Mouse (Mus musculus): ENCODE data around the gene Acap2. TPM values are rescaled to one million over a fixed set of nuclear protein-coding genes. Genes with fewer than 3 reads are reported as not detected.

Gene Acap2
- polyA plus RNA-seq, 1 experiment = 6.2 TPM

DNA sequence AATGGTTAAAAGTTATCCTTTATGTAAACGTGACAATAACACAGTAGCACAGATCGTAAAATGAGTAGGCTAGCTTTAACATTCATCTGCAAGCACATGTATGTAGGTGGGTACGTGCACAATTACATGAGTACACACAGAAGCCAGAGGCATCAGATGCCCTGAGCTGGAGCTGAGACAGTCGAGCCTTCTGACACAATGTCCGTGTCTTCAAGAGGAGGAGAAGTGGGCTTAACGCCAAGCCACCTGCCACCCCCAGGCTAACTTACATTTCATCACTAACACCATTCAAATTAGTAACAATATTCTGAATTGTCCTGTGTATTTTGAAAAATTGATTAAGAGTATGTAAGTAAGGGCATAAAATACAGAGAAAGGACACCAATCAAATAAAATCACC is 40.6 kb downstream of the Acap2 start:
- H3ac ChIP-seq (ENCODE audit: control insufficient read depth, insufficient read length, low read depth) = no peak overlapping the region
- H3K79me2 ChIP-seq (ENCODE audit: control insufficient read depth, insufficient read depth) = peaks cover 41% of the 10 kb centered on the region
- H3K79me3 ChIP-seq (ENCODE audit: low read depth) = peaks cover 25% of the 10 kb centered on the region
- no peak for TF ChIP-seq MYOG (IDR thresholded peaks at IDR 0.05; ENCODE audit: control insufficient read depth, extremely low read depth, insufficient read length)
- TF ChIP-seq CEBPB (IDR thresholded peaks at IDR 0.05; ENCODE audit: low read depth) = no peak
- TF ChIP-seq MAX (IDR thresholded peaks at IDR 0.05) = no peak
- TF ChIP-seq FOSL1 (IDR thresholded peaks at IDR 0.05; ENCODE audit: insufficient read depth, low read length, poor library complexity, severe bottlenecking) = no peak
- TF ChIP-seq MYOD1 (IDR thresholded peaks at IDR 0.05; ENCODE audit: control insufficient read depth, insufficient read length, low read depth) = no peak
- no peak for TF ChIP-seq CTCF (IDR thresholded peaks at IDR 0.05; ENCODE audit: control insufficient read depth, insufficient read depth, insufficient read length)
- no peak for TF ChIP-seq USF1 (IDR thresholded peaks at IDR 0.05; ENCODE audit: low read depth)
- no peak overlapping the region for H3K4me3 ChIP-seq (ENCODE audit: insufficient read depth, poor library complexity, severe bottlenecking)
- no peaks in the 10 kb centered on the region for H3K27me3 ChIP-seq (ENCODE audit: control insufficient read depth, insufficient read depth, insufficient read length)
- H3K36me3 ChIP-seq (ENCODE audit: control insufficient read depth, insufficient read depth) = no peaks in the 10 kb centered on the region

DNA sequence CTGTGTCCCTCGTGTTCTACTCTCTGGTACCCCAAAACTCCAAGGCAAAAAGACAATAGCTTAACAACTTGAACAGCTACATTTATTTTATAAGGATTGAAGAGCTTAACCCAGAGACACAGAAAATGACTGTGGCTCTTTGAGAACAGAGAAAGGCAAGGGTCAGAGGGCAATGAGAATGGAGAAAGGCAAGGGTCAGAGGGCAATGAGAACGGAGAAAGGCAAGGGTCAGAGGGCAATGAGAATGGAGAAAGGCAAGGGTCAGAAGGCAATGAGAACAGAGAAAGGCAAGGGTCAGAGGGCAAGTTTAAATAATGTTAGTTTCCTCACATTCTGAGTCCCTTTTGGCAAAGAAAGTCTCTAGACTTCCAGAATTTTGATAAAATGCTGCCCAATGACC is 41.6 kb downstream of the Acap2 start:
- peaks cover 31% of the 10 kb centered on the region for H3K79me2 ChIP-seq (ENCODE audit: control insufficient read depth, insufficient read depth)
- TF ChIP-seq CEBPB (IDR thresholded peaks at IDR 0.05; ENCODE audit: low read depth) = no peak
- TF ChIP-seq MYOD1 (IDR thresholded peaks at IDR 0.05; ENCODE audit: control insufficient read depth, insufficient read length, low read depth) = no peak
- TF ChIP-seq MAX (IDR thresholded peaks at IDR 0.05) = no peak
- TF ChIP-seq MYOG (IDR thresholded peaks at IDR 0.05; ENCODE audit: control insufficient read depth, extremely low read depth, insufficient read length) = no peak
- no peak for TF ChIP-seq CTCF (IDR thresholded peaks at IDR 0.05; ENCODE audit: control insufficient read depth, insufficient read depth, insufficient read length)
- TF ChIP-seq FOSL1 (IDR thresholded peaks at IDR 0.05; ENCODE audit: insufficient read depth, low read length, poor library complexity, severe bottlenecking) = no peak
- no peak for TF ChIP-seq USF1 (IDR thresholded peaks at IDR 0.05; ENCODE audit: low read depth)
- peaks cover 20% of the 10 kb centered on the region for H3K79me3 ChIP-seq (ENCODE audit: low read depth)
- H3K27me3 ChIP-seq (ENCODE audit: control insufficient read depth, insufficient read depth, insufficient read length) = no peaks in the 10 kb centered on the region
- no peak overlapping the region for H3ac ChIP-seq (ENCODE audit: control insufficient read depth, insufficient read length, low read depth)
- no peak overlapping the region for H3K4me3 ChIP-seq (ENCODE audit: insufficient read depth, poor library complexity, severe bottlenecking)
- no peaks in the 10 kb centered on the region for H3K36me3 ChIP-seq (ENCODE audit: control insufficient read depth, insufficient read depth)

DNA sequence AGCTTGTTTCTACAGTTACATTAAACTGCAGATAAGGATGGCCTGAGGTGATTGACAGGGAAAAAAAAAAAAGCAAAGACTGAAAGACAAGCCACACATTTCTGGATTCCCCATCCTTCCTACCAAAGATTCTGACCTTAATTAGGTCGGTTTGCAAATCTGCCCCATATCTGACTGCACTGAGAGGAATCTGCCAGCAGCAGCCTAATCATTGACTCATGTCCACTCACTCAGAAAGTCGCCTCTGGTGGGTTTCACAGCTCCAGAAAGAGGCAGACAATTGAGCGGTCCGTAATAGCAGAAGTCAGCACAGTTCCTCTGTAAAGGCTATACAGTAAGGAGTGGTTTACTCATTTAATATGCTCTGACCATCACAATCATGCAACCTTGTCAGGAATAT is 51.2 kb downstream of the Acap2 start:
- peaks cover 22% of the 10 kb centered on the region for H3K36me3 ChIP-seq (ENCODE audit: control insufficient read depth, insufficient read depth)
- no peaks in the 10 kb centered on the region for H3K79me2 ChIP-seq (ENCODE audit: control insufficient read depth, insufficient read depth)
- no peak overlapping the region for H3ac ChIP-seq (ENCODE audit: control insufficient read depth, insufficient read length, low read depth)
- TF ChIP-seq USF1 (IDR thresholded peaks at IDR 0.05; ENCODE audit: low read depth) = no peak
- no peak for TF ChIP-seq MYOG (IDR thresholded peaks at IDR 0.05; ENCODE audit: control insufficient read depth, extremely low read depth, insufficient read length)
- TF ChIP-seq FOSL1 (IDR thresholded peaks at IDR 0.05; ENCODE audit: insufficient read depth, low read length, poor library complexity, severe bottlenecking) = no peak
- TF ChIP-seq MYOD1 (IDR thresholded peaks at IDR 0.05; ENCODE audit: control insufficient read depth, insufficient read length, low read depth) = no peak
- TF ChIP-seq MAX (IDR thresholded peaks at IDR 0.05) = no peak
- no peak for TF ChIP-seq CTCF (IDR thresholded peaks at IDR 0.05; ENCODE audit: control insufficient read depth, insufficient read depth, insufficient read length)
- TF ChIP-seq CEBPB (IDR thresholded peaks at IDR 0.05; ENCODE audit: low read depth) = no peak
- no peaks in the 10 kb centered on the region for H3K27me3 ChIP-seq (ENCODE audit: control insufficient read depth, insufficient read depth, insufficient read length)
- H3K79me3 ChIP-seq (ENCODE audit: low read depth) = peaks cover 2% of the 10 kb centered on the region
- no peak overlapping the region for H3K4me3 ChIP-seq (ENCODE audit: insufficient read depth, poor library complexity, severe bottlenecking)

DNA sequence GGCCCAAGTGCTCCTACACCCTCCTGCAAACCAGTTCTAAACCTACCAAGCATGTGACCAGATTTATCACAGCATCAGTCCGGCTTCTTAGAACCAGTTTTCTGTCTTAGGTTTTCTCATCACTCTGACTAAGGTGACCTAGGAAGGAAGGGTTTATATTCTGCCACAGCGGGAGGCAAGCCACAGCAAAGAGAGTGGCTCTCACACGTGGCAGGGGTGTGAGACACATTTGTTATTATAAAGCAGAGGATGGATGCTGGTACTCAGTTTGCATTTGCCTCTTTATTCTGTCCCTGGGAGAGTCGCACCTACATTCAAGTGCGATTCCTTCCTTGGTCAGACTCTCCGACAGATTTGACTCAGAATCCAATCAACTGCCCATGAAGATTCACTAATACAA is 52.2 kb downstream of the Acap2 start:
- H3ac ChIP-seq (ENCODE audit: control insufficient read depth, insufficient read length, low read depth) = no peak overlapping the region
- no peaks in the 10 kb centered on the region for H3K79me2 ChIP-seq (ENCODE audit: control insufficient read depth, insufficient read depth)
- no peaks in the 10 kb centered on the region for H3K27me3 ChIP-seq (ENCODE audit: control insufficient read depth, insufficient read depth, insufficient read length)
- H3K4me3 ChIP-seq (ENCODE audit: insufficient read depth, poor library complexity, severe bottlenecking) = no peak overlapping the region
- H3K36me3 ChIP-seq (ENCODE audit: control insufficient read depth, insufficient read depth) = peaks cover 22% of the 10 kb centered on the region
- H3K79me3 ChIP-seq (ENCODE audit: low read depth) = peaks cover 2% of the 10 kb centered on the region
- no peak for TF ChIP-seq MAX (IDR thresholded peaks at IDR 0.05)
- no peak for TF ChIP-seq CTCF (IDR thresholded peaks at IDR 0.05; ENCODE audit: control insufficient read depth, insufficient read depth, insufficient read length)
- TF ChIP-seq USF1 (IDR thresholded peaks at IDR 0.05; ENCODE audit: low read depth) = no peak
- TF ChIP-seq CEBPB (IDR thresholded peaks at IDR 0.05; ENCODE audit: low read depth) = no peak
- no peak for TF ChIP-seq FOSL1 (IDR thresholded peaks at IDR 0.05; ENCODE audit: insufficient read depth, low read length, poor library complexity, severe bottlenecking)
- TF ChIP-seq MYOG (IDR thresholded peaks at IDR 0.05; ENCODE audit: control insufficient read depth, extremely low read depth, insufficient read length) = no peak
- TF ChIP-seq MYOD1 (IDR thresholded peaks at IDR 0.05; ENCODE audit: control insufficient read depth, insufficient read length, low read depth) = no peak

DNA sequence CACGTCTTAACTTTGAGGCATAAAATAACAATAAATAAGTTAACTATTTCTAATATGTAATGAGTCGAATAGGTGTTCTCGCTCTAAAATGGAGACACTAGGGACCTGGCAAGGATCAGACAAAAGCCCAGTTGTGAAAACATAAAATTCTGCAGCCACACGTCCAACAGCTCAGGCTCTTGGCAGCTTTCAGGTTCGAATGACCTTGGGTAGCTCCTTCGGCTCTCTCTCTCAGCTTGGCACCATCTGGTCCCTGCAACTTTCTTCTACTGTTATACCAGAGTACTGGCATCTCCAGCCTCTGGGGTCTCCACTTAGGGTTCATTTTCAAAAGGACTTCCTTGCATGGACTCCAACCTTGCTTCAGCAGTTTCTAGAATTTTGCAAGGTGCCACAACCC is 53.3 kb downstream of the Acap2 start:
- Histone ChIP-seq H3K27me3 (ENCODE audit: control insufficient read depth, insufficient read depth, insufficient read length) (no peaks in the 10 kb centered on the region), H3K36me3 (ENCODE audit: control insufficient read depth, insufficient read depth) (peaks cover 22% of the 10 kb centered on the region), H3K79me3 (ENCODE audit: low read depth) (no peaks in the 10 kb centered on the region), H3K4me3 (ENCODE audit: insufficient read depth, poor library complexity, severe bottlenecking) (no peak overlapping the region), H3ac (ENCODE audit: control insufficient read depth, insufficient read length, low read depth) (no peak overlapping the region), H3K79me2 (ENCODE audit: control insufficient read depth, insufficient read depth) (no peaks in the 10 kb centered on the region)
- TF ChIP-seq CTCF (IDR thresholded peaks at IDR 0.05; ENCODE audit: control insufficient read depth, insufficient read depth, insufficient read length) (no peak), CEBPB (IDR thresholded peaks at IDR 0.05; ENCODE audit: low read depth) (no peak), MYOG (IDR thresholded peaks at IDR 0.05; ENCODE audit: control insufficient read depth, extremely low read depth, insufficient read length) (no peak), USF1 (IDR thresholded peaks at IDR 0.05; ENCODE audit: low read depth) (no peak), MAX (IDR thresholded peaks at IDR 0.05) (no peak), MYOD1 (IDR thresholded peaks at IDR 0.05; ENCODE audit: control insufficient read depth, insufficient read length, low read depth) (no peak), FOSL1 (IDR thresholded peaks at IDR 0.05; ENCODE audit: insufficient read depth, low read length, poor library complexity, severe bottlenecking) (no peak)

DNA sequence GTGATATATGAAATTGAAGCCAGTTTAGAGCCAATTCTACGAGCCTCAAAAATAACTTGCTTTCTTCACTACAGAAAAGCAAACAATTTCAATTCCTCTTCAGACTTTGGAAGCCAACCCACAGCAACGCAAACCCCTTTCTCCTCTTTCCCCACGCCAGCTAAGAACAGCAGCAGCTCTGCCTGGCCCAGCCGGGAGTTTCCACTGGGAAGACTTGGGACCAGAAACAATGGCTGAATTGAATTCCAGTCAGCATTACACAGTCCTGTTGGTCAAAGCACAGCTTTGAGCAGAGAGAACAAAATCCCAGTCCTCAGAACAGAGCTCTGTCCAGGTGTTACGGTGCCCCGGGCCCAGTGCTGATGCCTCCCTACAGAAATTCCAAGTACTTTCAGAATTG is 59.1 kb downstream of the Acap2 start:
- Histone ChIP-seq H3K27me3 (ENCODE audit: control insufficient read depth, insufficient read depth, insufficient read length) (no peaks in the 10 kb centered on the region), H3ac (ENCODE audit: control insufficient read depth, insufficient read length, low read depth) (no peak overlapping the region), H3K4me3 (ENCODE audit: insufficient read depth, poor library complexity, severe bottlenecking) (no peak overlapping the region), H3K79me2 (ENCODE audit: control insufficient read depth, insufficient read depth) (no peaks in the 10 kb centered on the region), H3K79me3 (ENCODE audit: low read depth) (no peaks in the 10 kb centered on the region), H3K36me3 (ENCODE audit: control insufficient read depth, insufficient read depth) (peaks cover 14% of the 10 kb centered on the region)
- no peak for TF ChIP-seq USF1 (IDR thresholded peaks at IDR 0.05; ENCODE audit: low read depth)
- TF ChIP-seq CEBPB (IDR thresholded peaks at IDR 0.05; ENCODE audit: low read depth) = no peak
- no peak for TF ChIP-seq FOSL1 (IDR thresholded peaks at IDR 0.05; ENCODE audit: insufficient read depth, low read length, poor library complexity, severe bottlenecking)
- TF ChIP-seq MYOD1 (IDR thresholded peaks at IDR 0.05; ENCODE audit: control insufficient read depth, insufficient read length, low read depth) = no peak
- TF ChIP-seq MAX (IDR thresholded peaks at IDR 0.05) = no peak
- TF ChIP-seq CTCF (IDR thresholded peaks at IDR 0.05; ENCODE audit: control insufficient read depth, insufficient read depth, insufficient read length) = no peak
- no peak for TF ChIP-seq MYOG (IDR thresholded peaks at IDR 0.05; ENCODE audit: control insufficient read depth, extremely low read depth, insufficient read length)

Data from C2C12 (cell line).